Mouse (Mus musculus) layer of hippocampus, adult 18-20 months (tissue): ENCODE results near the gene H3f3b. TPM values are rescaled to one million over a fixed set of nuclear protein-coding genes. Genes with fewer than 3 reads are reported as not detected.

Experiments
- DNase-seq, 2 experiments: peaks; one replicate each; pipeline ENCODE4 v3.0.0; 2022; ENCODE audit warnings: low spot score in 2 of 2
- long read RNA-seq: library from polyadenylated mRNA; stranded (forward); transcript quantifications from one replicate; pipeline ENCODE4 v2.0.0, GENCODE M21; 2021
- total RNA-seq, 2 experiments: library from RNA; stranded (reverse); gene quantifications; 2 replicates each; pipeline ENCODE4 v1.2.3; 2021

Gene H3f3b
- total RNA-seq = 100 to 1,000 TPM; 267 to 281 TPM
- long read RNA-seq, transcript H3f3b-203 (3 exons, 773 nt) = minor isoform, 12 of 337 reads
- long read RNA-seq, transcript H3f3b-201 (4 exons, 1,993 nt) = major isoform, 310 of 337 reads
- long read RNA-seq, partial matches to known transcripts = 0 of 337 reads
- long read RNA-seq, other reads (novel, unspliced or antisense) = 14 of 337 reads

GRCm38 (mm10) chr11:116027756-116028155 lies at the start of gene H3f3b:
Gene H3f3b, minus strand, starts transcription at chr11:116027962.
- no peak for DNase-seq

GRCm38 (mm10) chr11:116076836-116077235 lies 49.1 kb upstream of the H3f3b start:
- DNase-seq = no peak

- DNase-seq = no peak
These were observed 48.4 kb upstream of the H3f3b start for GRCm38 (mm10) chr11:116076266-116076540.

GRCm38 (mm10) chr11:116075539-116076265 lies 47.9 kb upstream of the H3f3b start:
- no peak for DNase-seq

DNA sequence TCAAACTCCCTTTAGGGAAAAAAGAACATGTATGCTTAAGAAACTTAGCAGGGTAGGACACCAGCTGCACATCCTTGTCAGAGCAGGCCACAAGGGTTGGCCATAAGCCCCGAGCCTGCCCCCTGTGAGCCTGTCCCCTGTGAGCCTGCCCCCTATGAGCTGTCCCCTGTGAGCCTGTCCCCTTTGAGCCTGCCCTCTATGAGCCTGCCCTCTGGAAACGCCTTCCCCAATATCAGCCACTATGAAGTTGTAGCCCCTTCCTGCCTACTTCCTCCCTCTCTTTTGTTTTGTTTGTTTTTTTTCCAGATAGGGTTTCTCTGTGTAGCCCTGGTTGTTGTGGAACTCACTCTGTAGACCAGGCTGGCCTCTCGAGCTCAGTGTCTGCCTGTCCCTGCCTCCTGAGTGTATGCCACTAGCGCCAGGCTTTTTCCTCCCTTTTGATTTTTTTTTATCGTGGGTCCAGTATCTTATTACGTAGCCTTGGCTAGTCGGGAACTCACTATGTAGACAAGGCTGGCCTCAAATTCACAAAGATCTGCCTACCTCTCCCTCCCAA lies 46.8 kb upstream of the H3f3b start:
- no peak for DNase-seq

DNA sequence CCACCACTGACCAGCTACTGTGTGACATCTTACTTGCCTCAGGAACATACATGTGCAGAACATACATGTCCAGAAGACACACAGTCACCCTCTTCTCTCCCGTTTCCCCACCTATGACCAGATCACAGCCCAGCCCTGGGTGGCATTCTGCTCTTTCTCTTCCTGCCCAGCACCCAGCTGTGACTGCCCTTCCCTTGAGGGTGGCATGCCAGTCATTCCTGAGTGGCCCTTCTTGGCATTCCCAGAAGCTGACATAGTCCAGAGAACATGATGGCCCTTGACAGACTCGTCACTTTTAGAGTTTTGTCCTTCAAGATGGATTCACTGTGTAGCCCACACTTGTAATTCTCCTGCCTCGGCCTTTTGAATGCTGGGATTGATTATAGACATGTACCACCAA lies 44.8 kb upstream of the H3f3b start:
- DNase-seq = no peak

DNA sequence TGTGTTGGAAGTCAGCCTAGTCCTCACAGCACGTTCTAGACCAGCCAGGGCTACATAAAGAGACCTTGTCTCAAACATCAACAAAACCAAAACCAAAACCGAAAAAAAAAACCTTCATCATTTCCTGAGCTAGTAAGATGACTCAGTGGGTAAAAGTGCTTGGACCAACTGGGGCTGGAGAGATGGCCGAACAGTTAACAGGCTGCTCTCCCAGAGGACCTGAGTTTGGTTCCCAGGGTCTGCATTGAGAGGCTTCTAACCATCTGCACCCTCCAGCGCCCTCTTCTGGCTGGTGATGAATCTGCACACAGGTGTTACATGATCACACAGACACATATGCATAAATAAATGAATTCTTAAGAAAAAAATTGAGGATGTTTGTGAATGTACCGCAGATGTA lies 43.7 kb upstream of the H3f3b start:
- DNase-seq = no peak

GRCm38 (mm10) chr11:116065345-116065744 lies 37.6 kb upstream of the H3f3b start:
- no peak for DNase-seq

DNA sequence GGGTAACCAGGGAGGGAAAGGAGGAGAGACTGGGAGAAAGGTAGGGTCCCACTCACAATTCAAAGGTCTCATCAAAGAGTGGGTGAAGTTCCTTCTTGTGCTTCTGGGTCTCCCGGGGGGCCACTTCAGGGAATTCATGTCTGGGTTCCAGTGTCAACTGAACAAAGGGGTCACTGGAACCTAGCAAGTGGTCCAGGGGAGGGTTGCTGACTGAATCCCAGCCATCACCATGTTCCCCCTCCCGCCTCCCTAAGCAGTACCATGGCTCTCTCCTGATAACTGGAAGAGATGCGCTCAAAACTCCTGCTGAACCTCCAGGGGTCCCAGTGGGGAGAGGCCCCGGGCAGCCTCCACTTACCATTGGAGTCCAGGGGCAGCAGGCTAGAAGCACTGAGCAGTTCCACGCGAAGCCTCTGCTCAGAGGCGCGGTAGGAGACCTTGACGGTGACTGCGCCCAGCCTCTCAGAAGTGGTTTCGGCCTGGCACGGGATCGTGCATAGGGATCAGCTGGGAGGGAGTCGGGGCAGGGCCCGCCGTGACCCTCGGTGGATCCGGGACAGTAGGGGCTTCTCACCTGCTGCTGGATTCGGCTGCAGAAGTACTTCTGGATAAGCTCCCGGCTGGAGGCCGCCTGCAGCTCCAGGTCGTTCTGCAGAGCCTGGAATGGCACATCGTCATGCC lies 36.6 kb upstream of the H3f3b start:
- DNase-seq = no peak

- no peak for DNase-seq
These were observed 35.8 kb upstream of the H3f3b start for GRCm38 (mm10) chr11:116063562-116063961.

GRCm38 (mm10) chr11:116062521-116062920 lies 34.8 kb upstream of the H3f3b start:
- DNase-seq = no peak

DNA sequence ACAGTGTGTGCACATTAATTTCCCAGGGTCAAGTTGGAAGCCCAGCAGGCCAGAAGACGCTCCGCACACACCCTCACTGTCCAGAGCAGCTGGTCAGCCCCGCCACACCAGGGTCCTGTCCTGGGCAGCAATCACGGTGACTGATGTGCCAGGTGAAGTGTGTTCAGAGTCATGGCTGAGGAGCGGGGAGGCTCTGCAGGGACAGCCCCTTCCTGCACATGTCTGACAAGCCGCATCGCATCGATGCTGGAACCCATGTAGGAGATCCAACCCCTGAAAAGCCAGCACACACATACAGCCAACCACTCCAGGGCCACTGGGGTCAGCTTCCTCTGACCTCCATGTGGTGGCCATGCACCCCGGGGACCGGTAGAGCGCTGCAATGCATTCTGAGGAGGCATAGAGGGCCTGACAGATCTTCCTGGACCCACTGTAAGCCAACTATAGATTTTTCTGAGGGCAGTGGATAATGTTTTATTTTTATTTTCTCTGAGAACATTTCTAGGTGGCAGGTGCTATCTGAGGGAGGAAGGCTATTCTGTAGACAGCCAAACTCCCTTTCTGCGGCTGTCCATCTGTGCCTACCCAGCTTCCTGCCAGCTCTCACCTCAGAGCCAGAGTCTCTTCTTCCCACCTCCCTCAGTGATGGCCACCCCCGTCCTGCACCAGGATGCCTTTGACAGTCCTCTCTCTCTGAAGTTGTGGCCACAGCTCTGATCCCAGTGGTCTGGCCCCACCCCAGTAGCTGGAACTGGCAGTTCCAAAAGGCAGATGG lies 34.1 kb upstream of the H3f3b start:
- DNase-seq = peak in 1 of 2 experiments; percentile 57

DNA sequence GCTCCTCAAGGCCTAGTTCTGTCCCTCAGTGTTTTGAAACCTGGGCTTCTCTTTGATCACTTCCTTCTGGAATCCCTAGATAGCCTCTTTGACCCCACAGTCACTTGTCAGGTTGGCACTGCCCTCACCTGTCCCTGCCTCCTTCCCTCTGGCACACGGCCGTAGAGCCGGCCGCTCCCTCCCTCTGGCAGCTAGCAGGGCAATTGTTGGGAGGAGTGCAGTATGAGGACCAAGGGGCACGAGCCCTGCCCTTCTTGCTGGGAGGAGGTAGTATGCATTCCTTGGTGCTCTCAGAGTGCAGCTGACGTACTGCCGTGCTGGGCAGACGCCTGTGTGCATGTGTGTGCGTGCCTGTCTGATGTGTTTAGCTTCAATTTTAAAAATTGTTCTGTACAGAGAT lies 32.8 kb upstream of the H3f3b start:
- DNase-seq = no peak

DNA sequence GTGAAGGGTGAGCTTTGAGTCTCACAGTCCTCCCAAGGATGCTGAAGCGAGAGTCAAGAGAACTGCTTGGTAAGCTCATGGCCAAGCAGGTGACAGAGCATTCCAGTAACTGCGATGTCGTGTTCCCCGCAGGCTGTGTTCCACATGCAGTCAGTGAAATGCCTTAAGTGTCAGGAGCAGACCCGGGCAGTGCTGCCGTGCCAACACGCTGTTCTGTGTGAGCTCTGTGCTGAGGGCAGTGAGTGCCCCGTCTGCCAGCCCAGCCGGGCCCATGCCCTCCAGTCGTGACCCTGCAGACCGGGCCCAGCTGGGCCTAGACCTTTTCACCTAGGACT lies 31.9 kb upstream of the H3f3b start:
- DNase-seq = no peak

DNA sequence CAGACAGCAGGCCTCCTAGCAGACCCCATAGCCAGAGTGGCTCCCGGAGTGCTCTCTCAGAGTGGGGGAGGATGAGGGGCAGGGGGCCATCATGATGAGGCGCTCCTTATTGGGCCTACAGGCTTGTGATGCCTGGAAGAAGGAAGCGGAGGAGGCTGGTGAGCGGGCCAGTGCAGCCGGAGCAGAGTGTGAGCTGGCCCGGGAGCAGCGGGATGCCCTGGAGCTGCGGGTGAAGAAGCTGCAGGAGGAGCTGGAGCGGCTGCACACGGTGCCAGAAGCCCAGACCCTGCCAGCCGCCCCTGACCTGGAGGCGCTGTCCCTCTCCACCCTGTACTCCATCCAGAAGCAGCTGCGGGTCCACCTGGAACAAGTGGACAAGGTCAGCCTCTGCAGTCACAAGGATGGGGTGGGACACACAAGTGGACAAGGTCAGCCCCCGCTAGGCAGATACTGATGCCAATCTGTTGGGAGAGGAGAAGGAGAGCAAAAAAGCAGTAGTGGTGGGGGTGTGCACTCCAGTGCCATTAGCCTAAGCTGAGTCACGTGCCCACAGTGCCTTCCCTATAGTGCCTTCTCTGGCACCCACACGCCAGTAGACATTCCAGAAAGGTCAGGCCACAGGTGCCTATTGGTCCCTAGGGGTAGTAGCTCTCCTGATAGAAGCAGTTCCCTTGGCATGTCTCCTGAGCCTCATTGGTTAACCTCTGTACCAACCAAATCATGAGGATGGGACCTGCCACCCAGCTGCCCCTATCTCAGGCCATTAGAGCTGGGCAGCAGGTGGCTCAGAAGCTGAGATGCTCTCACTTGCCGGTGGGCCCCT lies 31.3 kb upstream of the H3f3b start:
- no peak for DNase-seq

GRCm38 (mm10) chr11:116058022-116058614 lies 30.4 kb upstream of the H3f3b start:
- DNase-seq = peak in 1 of 2 experiments; percentile 71

- DNase-seq = no peak
These were observed 29.6 kb upstream of the H3f3b start for GRCm38 (mm10) chr11:116057237-116057881.

DNA sequence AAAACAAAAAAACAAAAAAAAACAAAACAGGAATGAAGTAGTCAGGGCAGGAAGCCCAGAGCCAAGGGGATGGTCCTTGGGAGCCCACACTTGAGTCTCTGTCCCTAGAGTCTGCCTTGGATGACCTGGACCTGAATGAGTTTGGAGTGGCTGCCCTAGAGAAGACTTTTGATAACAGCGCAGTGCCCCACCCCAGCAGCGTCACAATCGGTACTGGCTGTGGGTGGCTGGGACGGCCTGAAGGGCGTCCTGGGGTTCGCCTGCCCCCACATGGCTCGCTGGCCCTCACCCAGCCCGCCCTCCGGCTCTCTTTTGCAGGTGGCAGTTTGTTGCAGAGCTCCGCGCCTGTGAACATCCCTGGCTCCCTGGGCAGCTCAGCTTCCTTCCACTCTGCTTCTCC lies 28.1 kb upstream of the H3f3b start:
- DNase-seq = no peak

GRCm38 (mm10) chr11:116053510-116054229 lies 25.9 kb upstream of the H3f3b start:
- DNase-seq = no peak
